Comparison of ENCODE assay signal across 12 mouse cellular contexts in the genomic region with DNA sequence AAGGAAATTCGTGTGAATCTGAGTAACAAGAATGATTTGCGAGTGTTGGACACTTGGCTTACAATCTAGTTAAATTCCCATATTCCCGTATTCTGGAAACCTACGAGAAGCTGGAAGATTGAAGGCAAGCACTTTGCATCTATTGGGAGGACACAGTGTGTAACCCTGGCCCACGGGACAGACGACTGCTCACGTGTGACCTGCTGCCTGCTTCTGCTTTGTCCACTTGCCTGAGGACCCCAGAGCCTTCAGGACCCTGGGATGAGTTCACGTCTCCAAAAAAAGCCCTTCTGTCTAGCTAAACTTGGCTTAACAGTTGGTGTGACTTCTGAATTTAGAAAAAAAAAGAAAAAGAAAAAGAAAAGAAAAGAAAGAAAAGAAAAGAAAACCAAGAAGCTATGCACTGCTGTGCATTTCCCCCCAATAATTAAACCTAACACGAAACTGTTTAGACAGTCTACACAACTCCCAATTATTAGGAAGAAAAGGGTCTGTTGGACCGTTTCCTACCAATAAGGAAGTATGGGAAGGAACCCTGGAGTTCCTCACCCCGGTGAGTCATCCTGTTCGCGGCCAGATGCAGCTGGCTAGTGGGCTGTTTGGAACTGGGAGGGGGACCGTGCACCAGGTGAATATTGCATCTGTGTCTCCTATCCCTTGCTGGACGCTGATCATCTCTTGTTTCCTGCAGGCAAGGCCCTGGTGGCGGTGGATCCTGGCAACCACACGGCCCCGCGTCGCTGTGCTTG. TPM values are rescaled to one million over a fixed set of nuclear protein-coding genes. Genes with fewer than 3 reads are reported as not detected.
DNase-seq lines count a peak whose midpoint lies in the region; ATAC-seq lines count a peak whose summit lies in the region.
"Had no signal": no experiment of that assay in that cellular context is flagged by ENCODE, and none has a peak within 500 bp of the region (broad histone marks: within the 10 kb centered on the region; RNA-seq: fewer than 3 reads in every experiment).

No protein-coding gene starts in this region.

- H3K4me1 ChIP-seq in heart, embryonic 12.5 days (replicated peaks) = peaks cover 11% of the 10 kb centered on the region
- H3K4me1 ChIP-seq in neural tube, embryonic 13.5 days (replicated peaks) = no peaks in the 10 kb centered on the region
- peaks cover 9% of the 10 kb centered on the region; the same call in 1 of the 2 replicates for H3K4me1 ChIP-seq in intestine, embryonic 16.5 days (ENCODE audit: control insufficient read depth, insufficient read depth, low read length)

- no peaks in the 10 kb centered on the region for H3K36me3 ChIP-seq in heart, embryonic 12.5 days
- H3K36me3 ChIP-seq in neural tube, embryonic 13.5 days = no peaks in the 10 kb centered on the region
- H3K36me3 ChIP-seq in intestine, embryonic 16.5 days (ENCODE audit: control insufficient read depth, insufficient read depth, low read length) = no peaks in the 10 kb centered on the region

- 76% methylated on average over 20 of the region's 20 CpGs for whole genome bisulfite sequencing in heart, embryonic 12.5 days
- 78% methylated on average over 20 of the region's 20 CpGs for WGBS in neural tube, embryonic 13.5 days
- 48% methylated on average over 20 of the region's 20 CpGs for WGBS in intestine, embryonic 16.5 days

- DNase-seq in heart, adult 11 months = peak; percentile 91
- DNase-seq in neural tube, embryonic 10.5 days (ENCODE audit: extremely low spot score, low spot score) = no peak
- DNase-seq in retina, postnatal 1 day = no peak
- DNase-seq in layer of hippocampus, adult 11-12 months (ENCODE audit: low spot score) = no peak
- no peak for DNase-seq in urinary bladder, postnatal 25 days (ENCODE audit: low spot score)
- DNase-seq: cerebellum, adult 11-12 months had no signal

- H3K27ac ChIP-seq in heart, embryonic 12.5 days (ENCODE audit: poor library complexity, severe bottlenecking) = no peak overlapping the region
- no peak overlapping the region for H3K27ac ChIP-seq in neural tube, embryonic 13.5 days (replicated peaks)
- peak overlapping the region; percentile 52; the same call in 1 of the 2 replicates for H3K27ac ChIP-seq in intestine, embryonic 16.5 days (ENCODE audit: low read length)
- H3K27ac ChIP-seq: hindbrain, postnatal 0 days had no signal

- H3K9me3 ChIP-seq in heart, embryonic 12.5 days (replicated peaks) = no peaks in the 10 kb centered on the region
- H3K9me3 ChIP-seq in neural tube, embryonic 13.5 days = no peaks in the 10 kb centered on the region
- no peaks in the 10 kb centered on the region for H3K9me3 ChIP-seq in intestine, embryonic 16.5 days (ENCODE audit: control insufficient read depth, low read length)

- no peak overlapping the region for H3K4me3 ChIP-seq in heart, embryonic 12.5 days
- no peak overlapping the region for H3K4me3 ChIP-seq in neural tube, embryonic 13.5 days
- H3K4me3 ChIP-seq in intestine, embryonic 16.5 days (ENCODE audit: low read length) = no peak overlapping the region

- ATAC-seq in heart, embryonic 12.5 days (ENCODE audit: insufficient number of reproducible peaks, low FRiP score) = no peak
- ATAC-seq in neural tube, embryonic 13.5 days (ENCODE audit: low read depth) = 0 out of 2 replicates have a peak, but pooled peaks have one; percentile 5
- peak; percentile 65 for ATAC-seq in intestine, embryonic 16.5 days
- ATAC-seq: CD4-positive, CD25-positive, alpha-beta regulatory T cell, adult 4 months; lung, postnatal 0 days had no signal

- H3K4me2 ChIP-seq in heart, embryonic 12.5 days = no peak overlapping the region
- H3K4me2 ChIP-seq in neural tube, embryonic 13.5 days = no peak overlapping the region
- peak overlapping the region; percentile 21 for H3K4me2 ChIP-seq in intestine, embryonic 16.5 days (ENCODE audit: low read depth, low read length)

- no peaks in the 10 kb centered on the region for H3K27me3 ChIP-seq in heart, embryonic 12.5 days (replicated peaks)
- H3K27me3 ChIP-seq in neural tube, embryonic 13.5 days = no peaks in the 10 kb centered on the region
- H3K27me3 ChIP-seq in intestine, embryonic 16.5 days (replicated peaks; ENCODE audit: control insufficient read depth, insufficient read depth, low read length) = no peaks in the 10 kb centered on the region

- H3K9ac ChIP-seq in heart, embryonic 12.5 days = no peak overlapping the region
- no peak overlapping the region for H3K9ac ChIP-seq in neural tube, embryonic 13.5 days
- no peak overlapping the region for H3K9ac ChIP-seq in intestine, embryonic 16.5 days (ENCODE audit: low read depth, low read length)

RNA-seq across cellular contexts. Expression of gene Tnfrsf11a, which starts 32.6 kb away (rescaled TPM):
- 0.06 and 0.24 TPM in 2 replicates for polyA plus RNA-seq in heart, embryonic 12.5 days (2016; fragmentation: Nextera tagmentation; extraction: Ambion mirVana)
- 0.59 and 1.1 TPM in 2 replicates for polyA plus RNA-seq in neural tube, embryonic 13.5 days (2015; fragmentation: Nextera tagmentation; extraction: Ambion mirVana)
- 7.0 and 8.4 TPM in 2 replicates for polyA plus RNA-seq in intestine, embryonic 16.5 days (2015; fragmentation: Nextera tagmentation; extraction: Ambion mirVana)
